Mouse (Mus musculus): ENCODE measurements around the gene Spcs3.
"Not testable (repeated sequence)": the region's sequence is repeated elsewhere in the genome, so short reads cannot be mapped to it uniquely, and the experiment has no call there.

Gene Spcs3

GRCm38 (mm10) chr8:54529382-54530296 lies at the start of gene Spcs3, which contains the start of gene Asb5:
Gene Spcs3 (minus strand): TSS chr8:54529998.
Gene Asb5 (plus strand): TSS chr8:54529580.
- DNase-seq (ENCODE audit: low spot score) = peak; percentile 77

- DNase-seq (ENCODE audit: low spot score) = no peak
Observed at GRCm38 (mm10) chr8:54570618-54571609, 41.1 kb upstream of the Spcs3 start.

- DNase-seq (ENCODE audit: low spot score) = no peak
Observed at GRCm38 (mm10) chr8:54567168-54567567, 37.4 kb upstream of the Spcs3 start.

GRCm38 (mm10) chr8:54565603-54566260 lies 35.9 kb upstream of the Spcs3 start:
- DNase-seq (ENCODE audit: low spot score) = no peak

- no peak for DNase-seq (ENCODE audit: low spot score)
Observed at GRCm38 (mm10) chr8:54565181-54565580, 35.4 kb upstream of the Spcs3 start.

- DNase-seq (ENCODE audit: low spot score) = no peak
Observed at GRCm38 (mm10) chr8:54562137-54562536, 32.3 kb upstream of the Spcs3 start.

GRCm38 (mm10) chr8:54554921-54555320 lies 25.1 kb upstream of the Spcs3 start:
- no peak for DNase-seq (ENCODE audit: low spot score)

GRCm38 (mm10) chr8:54550026-54550574 lies 20.3 kb upstream of the Spcs3 start:
- no peak for DNase-seq (ENCODE audit: low spot score)

GRCm38 (mm10) chr8:54548383-54548782 lies 18.6 kb upstream of the Spcs3 start:
- no peak for DNase-seq (ENCODE audit: low spot score)

- DNase-seq (ENCODE audit: low spot score) = no peak
Observed at GRCm38 (mm10) chr8:54541331-54541730, 11.5 kb upstream of the Spcs3 start.

GRCm38 (mm10) chr8:54537285-54537684 lies 7.5 kb upstream of the Spcs3 start:
- no peak for DNase-seq (ENCODE audit: low spot score)

GRCm38 (mm10) chr8:54535172-54535571 lies 5.4 kb upstream of the Spcs3 start:
- DNase-seq (ENCODE audit: low spot score) = no peak

- no peak for DNase-seq (ENCODE audit: low spot score)
Observed at GRCm38 (mm10) chr8:54528571-54528970, 1.2 kb downstream of the Spcs3 start.

GRCm38 (mm10) chr8:54526700-54527099 lies 3.1 kb downstream of the Spcs3 start:
- DNase-seq (ENCODE audit: low spot score) = no peak

- DNase-seq (ENCODE audit: low spot score) = no peak
Observed at GRCm38 (mm10) chr8:54525606-54526005, 4.2 kb downstream of the Spcs3 start.

GRCm38 (mm10) chr8:54520516-54520915 lies 9.3 kb downstream of the Spcs3 start:
- DNase-seq (ENCODE audit: low spot score) = no peak

- no peak for DNase-seq (ENCODE audit: low spot score)
Observed at GRCm38 (mm10) chr8:54518756-54519460, 10.9 kb downstream of the Spcs3 start.

- DNase-seq (ENCODE audit: low spot score) = not testable (repeated sequence)
Observed at GRCm38 (mm10) chr8:54512200-54512599, 17.6 kb downstream of the Spcs3 start.

- no peak for DNase-seq (ENCODE audit: low spot score)
Observed at GRCm38 (mm10) chr8:54511791-54512190, 18.0 kb downstream of the Spcs3 start.

GRCm38 (mm10) chr8:54509221-54509721 lies 20.5 kb downstream of the Spcs3 start:
- no peak for DNase-seq (ENCODE audit: low spot score)

- DNase-seq (ENCODE audit: low spot score) = no peak
Observed at GRCm38 (mm10) chr8:54508814-54509213, 21.0 kb downstream of the Spcs3 start.

Data from layer of hippocampus, adult 9-10 months (tissue).